15 mouse cellular contexts compared by ENCODE assay signal in genomic region chr8:113254076-113254475, GRCm38 (mm10).
DNase-seq lines count a peak whose midpoint lies in the region; ATAC-seq lines count a peak whose summit lies in the region.
"Had no signal": no experiment of that assay in that cellular context is flagged by ENCODE, and none has a peak within 500 bp of the region (broad histone marks: within the 10 kb centered on the region; RNA-seq: fewer than 3 reads in every experiment).

No protein-coding gene starts in this region.

- WGBS in liver, embryonic 12.5 days (ENCODE audit: insufficient replicate concordance), result 70% methylated on average over 5 of the region's 5 CpGs

- H3K27me3 ChIP-seq in liver, embryonic 12.5 days (replicated peaks), result no peaks in the 10 kb centered on the region
- H3K27me3 ChIP-seq: limb, embryonic 13.5 days had no signal

- no peak overlapping the region for H3K4me2 ChIP-seq in liver, embryonic 12.5 days
- H3K4me2 ChIP-seq: heart, embryonic 11.5 days; limb, embryonic 13.5 days had no signal

- intact Hi-C loops in left cerebral cortex, postnatal 14 days (cut with DNase I), result no loop called here

- H3K4me1 ChIP-seq in liver, embryonic 12.5 days, result no peaks in the 10 kb centered on the region
- H3K4me1 ChIP-seq: limb, embryonic 13.5 days had no signal

- H3K9ac ChIP-seq in liver, embryonic 12.5 days, result no peak overlapping the region
- H3K9ac ChIP-seq: limb, embryonic 13.5 days had no signal

- no peaks in the 10 kb centered on the region for H3K36me3 ChIP-seq in liver, embryonic 12.5 days
- H3K36me3 ChIP-seq: limb, embryonic 13.5 days had no signal

- peak; percentile 45 to 77 for DNase-seq in adrenal gland, adult (ENCODE audit: inconsistent age in 2 of 2, low spot score in 1 of 2)
- DNase-seq in adrenal gland, postnatal 4 days (ENCODE audit: low spot score in 2 of 2), result no peak
- peak; percentile 26 to 33 for DNase-seq in right cerebral cortex, adult 2 months (ENCODE audit: low spot score in 2 of 2)
- no peak for DNase-seq in right cerebral cortex, postnatal 4 days
- peak; percentile 9 to 35 for DNase-seq in left cerebral cortex, postnatal 14 days (ENCODE audit: low spot score in 2 of 2)
- no peak for DNase-seq in cerebellum, adult 9-10 months
- no peak for DNase-seq in layer of hippocampus, adult 9-11 months
- DNase-seq: cerebellum, adult 2 months; gastrocnemius, postnatal 10 days; heart, postnatal 36 days; lung, adult 18-20 months had no signal

- no peak for ATAC-seq in liver, embryonic 12.5 days

- no peak overlapping the region for H3K27ac ChIP-seq in liver, embryonic 12.5 days
- H3K27ac ChIP-seq: limb, embryonic 13.5 days; macrophage had no signal

- H3K4me3 ChIP-seq in liver, embryonic 12.5 days, result no peak overlapping the region
- H3K4me3 ChIP-seq: limb, embryonic 13.5 days had no signal

- no peaks in the 10 kb centered on the region for H3K9me3 ChIP-seq in liver, embryonic 12.5 days (replicated peaks)
- H3K9me3 ChIP-seq: limb, embryonic 13.5 days had no signal

Comparison
In these comparisons a context has a peak if more than half of its experiments do, and no peak if none do; other contexts are left out.
1. DNase-seq: peak in adrenal gland, adult (2 of 2), right cerebral cortex, adult 2 months (2 of 2) and left cerebral cortex, postnatal 14 days (2 of 2); none in adrenal gland, postnatal 4 days (0 of 2), right cerebral cortex, postnatal 4 days (single experiment), cerebellum, adult 9-10 months (single experiment) and layer of hippocampus, adult 9-11 months (single experiment).